Mouse (Mus musculus) heart, adult 2 months (tissue): ENCODE results near the gene Bfsp2.

Experiments
- CTCF ChIP-seq: fragments of 200-600 bp; IDR thresholded peaks from 2 replicates; pipeline ENCODE4 v1.8.1; 2022; ENCODE audit warnings: antibody characterized with exemption, mild to moderate bottlenecking, moderate library complexity
- EP300 ChIP-seq: fragments of 200-500 bp; IDR thresholded peaks from 2 replicates; pipeline ENCODE4 v1.6.1; 2011; ENCODE audit warnings: low read depth, low read length, control low read depth; ENCODE audit not compliant: insufficient read depth

DNA sequence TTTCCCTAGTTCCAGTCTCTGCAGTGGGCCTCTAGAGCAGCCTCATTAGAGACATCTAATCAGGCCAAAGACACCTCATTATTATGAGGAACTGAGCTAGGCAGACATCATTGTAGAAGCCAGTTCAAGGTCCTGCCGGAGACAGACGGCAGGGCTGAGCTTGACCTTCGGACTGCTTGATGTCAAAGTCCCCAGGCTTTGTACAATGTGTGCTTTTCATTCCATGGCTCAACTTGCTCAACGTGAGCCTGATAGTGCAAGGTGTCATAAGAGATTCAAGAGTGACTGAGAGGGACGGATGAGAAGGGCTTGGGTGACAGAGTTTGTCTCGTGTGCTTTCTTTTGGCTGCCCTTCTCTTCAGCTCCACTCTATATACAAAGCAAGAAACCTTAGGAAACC lies 4.8 kb downstream of the Bfsp2 start:
- TF ChIP-seq CTCF (no peak), EP300 (no peak)
